Mouse (Mus musculus): ENCODE results near the gene Cers6.

DNA sequence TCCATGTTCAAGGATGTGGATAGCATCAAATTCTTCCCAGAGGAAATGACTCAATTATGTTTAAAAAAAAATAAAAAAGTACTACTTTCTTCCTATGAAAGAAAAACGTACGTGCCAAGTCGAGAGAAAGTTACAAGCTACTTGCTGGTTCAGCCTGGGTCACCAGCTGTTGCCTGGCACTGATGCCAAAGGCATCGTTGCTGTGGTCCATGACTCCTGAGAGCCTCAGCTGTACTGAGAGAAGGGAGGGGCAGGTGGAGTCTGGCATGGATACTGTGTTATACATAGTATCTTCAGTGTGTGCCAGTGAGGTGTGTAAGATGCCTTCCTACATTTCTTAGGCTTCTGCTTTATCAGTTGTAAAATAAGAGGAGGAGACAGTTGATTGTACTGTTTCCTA is 277.5 kb downstream of the Cers6 start:
- no peak for TF ChIP-seq POLR2A (IDR thresholded peaks at IDR 0.05; ENCODE audit: control insufficient read depth, low read depth, low read length)
- no peak for TF ChIP-seq CTCF (IDR thresholded peaks at IDR 0.05; ENCODE audit: control insufficient read depth, insufficient read depth, insufficient replicate concordance, low read depth, low read length)
